Mouse (Mus musculus): ENCODE measurements at regions not wholly inside any gene's neighbourhood (a gene's known extent, or its start where the extent isn't known, plus 50 kb on each side); places are given as distances from the start of the nearest gene placed in this dataset.

GRCm38 (mm10) chr2:97849216-97849615 is 812.8 kb upstream of the Gm10801 start:
- DNase-seq (ENCODE audit: low spot score in 2 of 2): peak in 1 of 2 experiments; percentile 5

GRCm38 (mm10) chr2:97871276-97871675 is 790.8 kb upstream of the Gm10801 start:
- no peak for DNase-seq (ENCODE audit: low spot score in 2 of 2)
